Mouse (Mus musculus) liver, embryonic 14.5 days (tissue): Measurements from ENCODE around the gene Snrnp40. TPM values are rescaled to one million over a fixed set of nuclear protein-coding genes. Genes with fewer than 3 reads are reported as not detected.

Experiments
- ATAC-seq: fragments of 200-750 bp; cut with Nextera tagmentation; 2 replicates; pipeline ENCODE4 v1.8.0; 2017; ENCODE audit warnings: moderate number of reproducible peaks, mild to moderate bottlenecking, moderate library complexity; ENCODE audit not compliant: insufficient read depth
- DNase-seq, 3 experiments: peaks; one replicate each; pipeline ENCODE4 v3.0.0-alpha.2; 2012 to 2013; ENCODE audit warnings: low read depth in 3 of 3, low spot score in 3 of 3
- H3K27ac ChIP-seq: fragments of 300-500 bp; sonication (generic); 2 replicates; pipeline ENCODE4 v1.5.1; 2014; ENCODE audit warnings: moderate library complexity, mild to moderate bottlenecking, control low read depth, inconsistent platforms
- H3K27me3 ChIP-seq: fragments of 300-500 bp; sonication (generic); 2 replicates; pipeline ENCODE4 v1.6.1; 2014; ENCODE audit warnings: mild to moderate bottlenecking, low read length, moderate library complexity; ENCODE audit not compliant: control insufficient read depth, insufficient read depth
- H3K36me3 ChIP-seq: fragments of 300-500 bp; sonication (generic); replicated peaks from 2 replicates; pipeline ENCODE4 v1.6.1; 2014; ENCODE audit warnings: low read depth; ENCODE audit not compliant: control insufficient read depth, insufficient read depth
- H3K4me1 ChIP-seq, 2 experiments: fragments of 200-500 bp in 1 of 2; fragments of 300-500 bp in 1 of 2; sonication (generic) in 1 of 2; replicated peaks; 2 replicates each; pipeline ENCODE4 v1.6.1; 2012 to 2014; ENCODE audit warnings: antibody characterized with exemption in 1 of 2, inconsistent platforms in 1 of 2, low read length in 1 of 2; ENCODE audit not compliant: control insufficient read depth in 2 of 2, insufficient read depth in 2 of 2
- H3K4me2 ChIP-seq: fragments of 300-500 bp; sonication (generic); 2 replicates; pipeline ENCODE4 v1.6.1; 2014; ENCODE audit warnings: low read depth, mild to moderate bottlenecking, control low read depth, moderate library complexity
- H3K4me3 ChIP-seq, 2 experiments: fragments of 200-500 bp in 1 of 2; fragments of 300-500 bp in 1 of 2; sonication (generic) in 1 of 2; 2 replicates each; pipeline ENCODE4 v1.5.1; 2012 to 2014; ENCODE audit warnings: low read depth in 2 of 2, low read length in 2 of 2, mild to moderate bottlenecking in 2 of 2, control low read depth in 1 of 2, inconsistent platforms in 1 of 2, moderate library complexity in 1 of 2; ENCODE audit not compliant: insufficient read depth in 1 of 2
- H3K9ac ChIP-seq: fragments of 300-500 bp; sonication (generic); replicated peaks from 2 replicates; pipeline ENCODE4 v1.6.1; 2014; ENCODE audit warnings: mild to moderate bottlenecking, control low read depth, moderate library complexity
- H3K9me3 ChIP-seq: fragments of 300-500 bp; sonication (generic); 2 replicates; pipeline ENCODE4 v1.6.1; 2016; ENCODE audit warnings: low read length, mixed read lengths; ENCODE audit not compliant: control insufficient read depth
- CTCF ChIP-seq: IDR thresholded peaks from 2 replicates; pipeline ENCODE4 v1.5.1; 2016; ENCODE audit warnings: antibody characterized with exemption, low read depth, control low read depth
- EP300 ChIP-seq: IDR thresholded peaks from 2 replicates; pipeline ENCODE4 v1.6.1; 2016; ENCODE audit warnings: antibody characterized with exemption, low read depth
- WGBS: fragments of 180-500 bp; shearing (Covaris S2); extraction: QIAGEN DNeasy Blood & Tissue Kit; methylation state at CpG from one replicate; pipeline ENCODE4 v1.1.7; 2014; ENCODE audit not compliant: insufficient replicate concordance; 5-methylcytosine and 5-hydroxymethylcytosine counted together
- polyA plus RNA-seq, 2 experiments: library from polyadenylated mRNA; depleted of rRNA in 1 of 2; stranded (reverse) in 1 of 2; unstranded in 1 of 2; fragments of >200 nt; fragmentation: Nextera tagmentation in 1 of 2; extraction: Ambion mirVana in 1 of 2; gene quantifications; 2 replicates each; pipeline versions ENCODE4 v1.2.1 to v1.2.3; 2012 to 2014

Gene Snrnp40
- polyA plus RNA-seq (2012; rRNA removed) (39.8 and 50.3 TPM in 2 replicates), polyA plus RNA-seq (2014; fragmentation: Nextera tagmentation; extraction: Ambion mirVana) (74.6 and 77.2 TPM in 2 replicates)

DNA sequence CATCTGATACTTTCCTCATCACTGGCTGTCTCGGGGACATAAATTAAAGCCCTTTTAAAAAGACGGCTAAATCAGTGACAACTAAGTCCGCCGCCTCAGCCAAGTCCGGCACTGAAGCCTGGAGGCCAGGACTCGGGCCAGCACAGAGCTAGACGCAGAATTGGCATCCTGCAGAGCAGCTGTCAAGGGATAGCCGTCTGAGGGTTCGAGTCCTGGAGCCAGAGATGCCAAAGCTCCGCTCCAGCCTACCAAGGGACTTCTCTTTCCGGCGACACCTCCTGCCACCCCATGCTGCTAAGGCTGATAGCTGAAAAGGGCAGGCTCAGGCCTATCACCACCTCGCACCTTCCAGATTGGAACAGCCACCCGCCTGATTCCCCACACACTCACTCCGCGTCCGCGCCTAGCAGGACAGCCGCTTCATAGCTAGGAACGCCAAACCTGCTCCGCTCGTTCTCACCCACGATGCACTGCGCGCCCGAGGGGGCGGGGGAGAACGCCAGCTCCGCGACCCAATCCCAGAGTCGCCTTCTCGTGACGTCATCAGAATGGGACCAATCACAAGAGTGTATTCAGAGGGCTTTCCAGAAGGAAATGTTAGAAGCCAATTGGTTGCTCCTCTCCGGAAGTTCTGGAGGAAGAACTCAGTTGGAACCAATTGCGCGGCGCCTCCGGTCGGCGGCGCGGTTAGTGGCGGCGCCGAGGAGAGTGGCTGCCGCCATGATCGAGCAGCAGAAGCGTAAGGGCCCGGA, at the start of gene Snrnp40, which contains the start of gene Zcchc17:
Gene Snrnp40, plus strand, starts transcription at position 647 of the 752 bp plus-strand sequence.
Gene Zcchc17, minus strand, starts transcription at position 458 of the 752 bp plus-strand sequence.
- Histone ChIP-seq H3K27me3 (no peaks in the 10 kb centered on the region), H3K9ac (peak within 1 kb of the TSS; percentile 96), H3K4me1 (peaks cover 19 to 21% of the 10 kb centered on the region in 2 experiments), H3K4me2 (peak within 1 kb of the TSS; percentile 95), H3K9me3 (no peaks in the 10 kb centered on the region), H3K36me3 (peaks cover 21% of the 10 kb centered on the region), H3K4me3 (peak within 1 kb of the TSS; percentile 89 to 99), H3K27ac (peak within 1 kb of the TSS; percentile 90)
- TF ChIP-seq CTCF: no peak
- peak; percentile 64 for TF ChIP-seq EP300
- ATAC-seq (peak; percentile 98), DNase-seq (peak; percentile 100)
- WGBS: under 1% methylated on average over 49 of the region's 49 CpGs

DNA sequence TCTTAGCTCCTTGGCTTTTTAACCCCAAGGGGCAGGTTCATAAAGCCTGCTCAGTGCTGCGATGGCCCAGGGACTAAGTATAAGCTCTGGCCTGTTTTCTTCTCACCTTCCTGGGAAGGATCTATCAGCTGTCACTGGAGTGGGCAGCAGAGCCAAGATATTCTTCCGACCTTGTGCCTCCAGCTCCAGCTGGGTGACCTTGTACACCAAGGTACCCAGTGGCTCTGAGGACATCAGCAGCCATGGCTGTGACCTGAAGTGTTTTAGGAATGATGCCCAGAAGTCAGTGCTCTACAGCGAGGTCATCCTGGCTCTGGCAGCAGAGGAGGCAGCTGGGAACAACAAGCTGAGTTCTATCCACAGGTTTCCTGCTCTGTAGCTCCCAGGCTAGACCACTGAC, 47.4 kb upstream of the Snrnp40 start:
- Histone ChIP-seq H3K27ac (no peak overlapping the region), H3K4me3 (no peak overlapping the region), H3K36me3 (peaks cover 2% of the 10 kb centered on the region; the same call in 1 of the 2 replicates), H3K9ac (no peak overlapping the region), H3K9me3 (no peaks in the 10 kb centered on the region), H3K27me3 (peaks cover 40% of the 10 kb centered on the region), H3K4me1 (peaks cover 0 to 5% of the 10 kb centered on the region in 2 experiments; a peak in 2 of 4 replicates), H3K4me2 (no peak overlapping the region)
- TF ChIP-seq EP300 (no peak), CTCF (no peak)
- WGBS: 67% methylated on average over 3 of the region's 3 CpGs
- ATAC-seq: no peak
- DNase-seq: no peak

DNA sequence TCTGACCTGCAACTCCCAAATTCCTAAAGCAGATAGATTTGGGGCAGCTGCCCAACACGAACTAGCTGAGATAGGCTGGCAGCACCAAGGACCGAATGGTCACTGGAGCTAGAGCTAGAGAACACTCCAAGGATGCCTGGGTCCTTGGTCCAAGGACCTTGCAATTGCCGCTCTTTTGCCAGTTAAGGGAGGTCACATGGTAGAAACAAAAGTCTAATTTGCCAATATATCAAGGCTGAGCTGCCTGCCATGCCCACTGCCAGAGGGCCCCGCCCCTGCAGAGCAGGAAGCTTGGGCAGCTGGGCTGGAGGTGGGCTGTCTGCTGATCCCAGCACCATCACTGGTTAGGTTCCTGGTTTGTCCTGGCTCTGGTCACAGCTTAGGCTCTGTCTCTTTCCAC, 46.4 kb upstream of the Snrnp40 start:
- no peak for DNase-seq
- Histone ChIP-seq H3K9ac (no peak overlapping the region), H3K9me3 (no peaks in the 10 kb centered on the region), H3K4me3 (no peak overlapping the region), H3K27me3 (peaks cover 29% of the 10 kb centered on the region), H3K36me3 (peaks cover 2% of the 10 kb centered on the region; the same call in 1 of the 2 replicates), H3K27ac (no peak overlapping the region), H3K4me2 (no peak overlapping the region), H3K4me1 (no peaks in the 10 kb centered on the region)
- no peak for ATAC-seq
- 72% methylated on average over 4 of the region's 4 CpGs for WGBS
- TF ChIP-seq EP300: no peak
- no peak for TF ChIP-seq CTCF

DNA sequence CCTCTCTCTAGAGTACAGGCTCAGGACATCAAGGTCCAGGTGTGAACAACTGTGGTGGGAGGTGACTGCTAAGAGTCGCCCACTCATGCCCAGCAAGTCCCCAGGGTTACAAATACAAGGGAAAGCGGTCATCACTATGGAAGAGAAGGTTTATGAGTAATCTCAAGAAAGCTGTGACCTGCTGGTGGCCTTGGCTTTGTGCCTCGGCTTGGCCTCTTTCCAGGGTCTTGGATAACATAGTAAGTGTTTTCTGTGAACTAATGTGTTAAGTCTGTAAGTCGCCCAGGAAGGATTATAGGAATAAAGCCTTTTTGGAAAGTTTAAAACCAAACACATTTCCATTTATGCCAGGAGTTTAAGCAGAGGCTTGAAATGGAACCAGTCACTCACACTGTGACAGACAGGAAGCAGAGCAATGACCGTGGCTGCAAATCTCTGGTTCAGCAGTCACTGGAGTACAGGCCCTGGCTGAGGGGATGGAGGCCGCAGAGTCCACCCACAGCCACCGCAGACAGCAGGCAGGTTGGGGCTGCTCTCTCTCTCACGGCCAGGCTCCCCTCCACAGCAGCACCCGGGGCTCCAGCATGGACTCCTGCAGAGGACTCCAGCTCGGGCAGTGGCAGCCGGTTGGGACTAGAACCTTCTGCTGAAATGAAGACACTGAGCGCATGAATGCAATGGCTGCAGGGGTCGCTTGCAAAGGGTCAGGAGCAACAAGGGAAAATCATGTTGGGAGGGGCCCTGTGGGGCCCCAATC, 44.0 kb upstream of the Snrnp40 start:
- Histone ChIP-seq H3K27ac (no peak overlapping the region), H3K36me3 (peaks cover 2% of the 10 kb centered on the region; the same call in 1 of the 2 replicates), H3K9me3 (no peaks in the 10 kb centered on the region), H3K4me1 (no peaks in the 10 kb centered on the region), H3K9ac (no peak overlapping the region), H3K4me3 (no peak overlapping the region), H3K4me2 (no peak overlapping the region), H3K27me3 (peaks cover 6% of the 10 kb centered on the region; the same call in 1 of the 2 replicates)
- WGBS: 72% methylated on average over 13 of the region's 13 CpGs
- TF ChIP-seq CTCF: no peak
- no peak for TF ChIP-seq EP300
- ATAC-seq (no peak), DNase-seq (no peak)

DNA sequence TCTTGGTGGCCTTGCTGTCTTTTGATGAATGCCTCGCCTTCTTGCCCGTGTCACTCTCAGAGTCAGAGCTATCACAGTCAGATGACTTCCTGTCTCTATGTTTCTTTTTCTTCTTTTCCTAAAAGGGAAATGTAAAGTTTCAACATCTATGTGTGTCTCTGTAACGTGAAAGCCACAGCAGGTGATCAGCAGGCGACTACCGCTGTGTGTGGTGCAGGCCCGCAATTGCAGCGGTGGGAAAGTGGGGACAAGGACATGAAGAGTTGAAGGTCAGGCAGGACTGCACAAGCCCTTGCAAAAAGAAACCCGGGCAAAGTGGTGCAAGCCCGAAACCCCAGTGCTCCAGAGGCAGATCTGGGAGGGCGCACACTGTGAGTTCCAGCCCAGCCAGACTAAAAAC, 43.2 kb upstream of the Snrnp40 start:
- WGBS: 81% methylated on average over 10 of the region's 10 CpGs
- no peak for DNase-seq
- H3K4me2 ChIP-seq: no peak overlapping the region

More for the DNA sequence above, 43.2 kb upstream of the Snrnp40 start:
- Histone ChIP-seq H3K27me3 (peaks cover 3% of the 10 kb centered on the region; the same call in 1 of the 2 replicates), H3K27ac (no peak overlapping the region), H3K36me3 (peaks cover 2% of the 10 kb centered on the region; the same call in 1 of the 2 replicates), H3K9me3 (no peaks in the 10 kb centered on the region), H3K4me3 (no peak overlapping the region), H3K9ac (no peak overlapping the region), H3K4me1 (peaks cover 1 to 3% of the 10 kb centered on the region in 2 experiments; a peak in 2 of 4 replicates)
- no peak for ATAC-seq
- TF ChIP-seq EP300 (no peak), CTCF (no peak)
